Mouse (Mus musculus) right cerebral cortex, adult 2 months (tissue): Measurements from ENCODE around the gene Evc2.
A peak's percentile ranks its signal among the peaks of the same experiment; 100 is the strongest.

Experiments used
- DNase-seq, 2 experiments: peaks; one replicate each; pipeline ENCODE4 v3.0.0; 2021 to 2022; ENCODE audit warnings: low spot score in 2 of 2

Gene Evc2

DNA sequence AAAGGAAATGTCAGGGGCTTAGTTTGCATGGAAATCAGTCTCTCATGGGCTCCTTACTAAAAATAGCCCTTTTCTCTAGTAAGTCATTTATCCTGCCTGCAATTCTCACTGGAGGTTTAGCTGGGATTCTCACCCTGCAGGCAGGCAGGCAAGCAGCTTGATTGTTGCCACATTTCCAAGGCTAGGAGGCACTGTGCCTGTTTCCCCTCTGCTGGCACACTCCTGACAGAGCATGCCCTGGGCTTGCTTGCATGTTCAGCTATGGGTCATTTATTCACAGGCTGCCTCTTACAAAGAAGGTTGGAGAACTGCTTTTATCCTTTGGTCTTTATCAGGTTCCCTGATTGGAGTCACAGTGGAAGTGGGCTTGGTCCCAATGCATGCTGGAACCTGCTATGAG lies 27.5 kb downstream of the Evc2 start:
- DNase-seq = no peak

DNA sequence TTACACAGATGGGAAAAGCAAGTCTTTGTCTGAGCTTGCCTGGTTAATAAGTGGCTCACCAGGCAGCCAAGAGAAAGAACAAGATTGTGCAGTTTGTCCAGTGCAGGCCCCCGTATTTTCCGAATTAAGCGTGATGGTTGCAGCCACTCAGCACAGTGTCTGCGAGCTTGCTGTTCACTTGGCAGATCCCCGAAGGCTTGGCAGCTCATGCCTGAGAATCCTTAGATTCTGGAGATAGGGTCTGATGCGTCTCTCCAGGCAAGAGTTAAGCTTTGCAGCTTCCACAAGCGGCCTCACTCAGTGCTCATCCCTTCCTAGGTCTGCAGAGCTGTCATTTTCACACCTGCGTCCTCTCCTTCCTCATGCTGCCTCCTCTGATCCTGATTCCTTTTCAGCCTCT lies 30.5 kb downstream of the Evc2 start:
- DNase-seq = no peak

DNA sequence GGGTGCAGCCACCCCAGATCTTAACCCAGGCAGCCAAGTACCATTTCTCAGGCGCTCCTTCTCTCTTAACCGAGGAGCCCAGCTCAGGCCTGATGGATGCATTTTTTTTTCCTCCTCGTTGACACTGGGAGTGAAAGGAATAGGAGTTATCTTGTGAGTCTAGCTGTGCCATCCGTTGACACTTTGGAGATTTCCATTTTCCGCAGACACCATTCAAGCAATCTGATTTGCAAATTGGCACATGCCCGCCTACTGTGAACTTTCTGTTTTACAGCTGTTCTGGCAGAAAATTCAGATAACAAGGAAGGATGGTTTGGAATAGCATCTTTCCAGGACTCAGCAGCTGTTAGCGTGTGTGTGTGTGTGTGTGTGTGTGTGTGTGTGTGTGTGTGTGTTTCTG lies 39.1 kb downstream of the Evc2 start:
- DNase-seq = no peak

DNA sequence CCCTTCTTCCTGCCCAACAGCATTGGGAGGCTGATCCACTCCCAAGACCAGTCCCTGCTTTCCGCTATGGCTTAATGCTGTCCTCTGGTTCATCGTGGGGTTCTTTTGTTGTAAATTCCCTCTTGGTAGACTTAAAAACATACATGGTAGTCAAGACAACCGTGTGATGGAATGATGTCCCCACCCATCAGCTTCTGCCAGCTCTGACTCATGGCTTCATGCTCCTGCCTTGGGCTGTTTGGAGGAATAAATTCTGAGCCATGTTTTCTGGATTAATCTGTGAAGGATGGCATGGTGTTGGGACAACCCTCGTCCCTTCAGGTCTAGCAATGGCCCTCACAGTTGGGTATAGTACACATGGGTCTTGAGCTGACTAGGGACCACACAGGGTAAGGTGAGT lies 42.3 kb downstream of the Evc2 start:
- no peak for DNase-seq

DNA sequence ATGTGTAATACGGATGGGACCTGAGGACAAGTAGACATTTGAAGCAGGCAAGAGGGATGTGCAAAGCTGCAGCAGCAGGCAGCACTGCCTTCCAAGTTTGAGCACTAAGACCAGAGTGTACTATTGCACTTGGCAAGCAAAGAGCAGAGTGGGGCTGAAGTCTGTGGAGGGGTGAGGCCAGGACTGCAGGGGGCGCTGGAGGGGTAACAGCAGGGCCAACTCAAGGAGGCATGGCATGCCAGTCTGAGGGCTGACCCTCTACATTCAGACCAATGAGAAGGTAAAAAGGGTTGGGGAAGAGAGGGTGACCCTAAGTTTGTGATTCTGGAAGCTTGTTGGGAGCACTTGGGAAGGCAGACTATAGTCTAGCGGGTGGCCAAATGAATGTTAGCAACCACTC lies 45.3 kb downstream of the Evc2 start:
- DNase-seq = no peak

DNA sequence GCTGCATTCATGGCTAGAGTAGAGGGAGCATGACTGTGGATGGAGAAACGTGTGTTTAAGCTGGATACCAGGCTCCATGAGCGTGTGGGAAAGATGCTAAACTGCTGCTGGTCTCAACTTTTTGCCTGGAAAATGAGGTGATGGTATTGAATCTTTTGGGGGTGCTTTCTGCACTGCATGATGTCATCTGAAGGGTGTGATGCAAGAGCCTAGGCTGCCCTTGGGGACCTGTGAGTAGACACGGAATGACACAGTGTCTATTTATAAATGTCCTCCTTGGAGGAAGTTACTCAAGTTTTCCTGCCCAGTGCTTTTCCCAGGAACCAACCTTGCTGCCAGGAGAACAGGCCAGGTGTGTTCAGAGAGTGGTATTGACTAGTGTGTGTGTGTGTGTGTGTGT lies 50.3 kb downstream of the Evc2 start:
- DNase-seq = no peak

DNA sequence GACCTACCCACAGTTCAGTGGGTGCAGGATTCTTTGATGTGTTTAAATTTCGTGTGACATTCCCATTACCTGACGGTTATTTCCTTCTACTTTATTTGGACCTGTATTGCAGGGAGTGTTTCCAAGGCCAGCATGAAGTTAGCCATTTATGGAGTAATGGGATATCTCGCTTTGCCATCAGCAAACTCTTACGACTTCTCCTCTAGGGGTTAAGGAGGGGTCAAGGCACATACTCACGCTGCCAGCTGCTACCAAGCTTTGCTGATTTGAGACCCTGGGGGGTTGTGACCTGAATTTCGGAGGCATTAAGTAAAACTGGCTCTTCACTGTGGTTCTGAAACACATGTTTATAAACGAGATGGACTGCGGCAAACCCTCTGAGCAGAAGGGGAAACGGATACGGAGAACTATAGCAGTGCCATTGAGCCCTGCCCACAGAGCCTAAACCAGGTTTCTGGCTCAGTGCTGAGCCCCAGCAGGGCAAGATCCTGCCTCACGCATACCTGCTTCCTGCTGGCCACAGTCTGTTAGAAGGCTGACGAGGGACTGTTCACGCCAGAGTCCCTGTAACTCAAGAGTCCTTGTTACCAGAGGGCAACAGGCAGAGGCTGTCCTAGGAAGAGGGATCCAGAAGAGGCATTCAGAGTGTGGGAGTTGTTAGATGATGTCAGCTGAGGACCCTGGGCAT lies 51.7 kb downstream of the Evc2 start:
- no peak for DNase-seq

DNA sequence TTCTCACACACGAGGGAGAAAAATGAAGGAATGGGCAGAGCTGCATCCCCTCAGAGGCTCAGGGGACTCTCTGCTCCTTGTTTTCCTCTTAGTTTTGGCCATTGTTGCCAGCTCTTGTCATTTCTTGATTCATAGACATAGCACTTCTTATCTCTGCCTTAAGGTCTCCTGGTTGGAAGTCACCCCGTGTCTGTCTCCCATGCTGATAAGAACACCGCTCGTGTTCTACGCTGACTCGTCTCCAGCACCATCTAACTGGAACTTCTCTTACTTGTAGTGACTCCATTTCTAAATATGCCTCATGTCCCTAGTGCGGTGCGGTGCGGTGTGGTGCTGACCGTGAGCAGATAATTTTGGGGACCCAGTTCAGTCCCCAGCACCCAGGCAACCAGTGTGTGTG lies 52.6 kb downstream of the Evc2 start:
- no peak for DNase-seq

DNA sequence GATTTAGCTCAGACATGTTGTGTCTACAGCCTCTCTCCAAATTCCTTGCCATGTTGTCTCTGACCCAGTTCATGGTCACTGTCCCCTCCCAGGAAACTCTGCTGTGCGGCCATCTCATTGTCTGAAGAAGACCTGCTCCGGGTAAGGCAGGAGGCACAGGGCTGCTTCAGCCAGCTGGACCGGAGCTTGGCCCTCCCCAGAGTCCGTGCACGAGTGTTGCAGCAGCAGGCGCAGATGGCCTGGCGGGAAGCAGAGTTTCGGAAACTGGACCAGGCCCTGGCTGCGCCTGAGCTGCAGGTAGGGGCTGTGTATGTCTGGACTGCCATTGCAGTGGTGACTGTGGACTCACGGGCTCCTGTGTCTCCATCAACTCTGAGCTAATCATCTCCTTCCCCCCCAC lies 53.6 kb downstream of the Evc2 start:
- DNase-seq = no peak

DNA sequence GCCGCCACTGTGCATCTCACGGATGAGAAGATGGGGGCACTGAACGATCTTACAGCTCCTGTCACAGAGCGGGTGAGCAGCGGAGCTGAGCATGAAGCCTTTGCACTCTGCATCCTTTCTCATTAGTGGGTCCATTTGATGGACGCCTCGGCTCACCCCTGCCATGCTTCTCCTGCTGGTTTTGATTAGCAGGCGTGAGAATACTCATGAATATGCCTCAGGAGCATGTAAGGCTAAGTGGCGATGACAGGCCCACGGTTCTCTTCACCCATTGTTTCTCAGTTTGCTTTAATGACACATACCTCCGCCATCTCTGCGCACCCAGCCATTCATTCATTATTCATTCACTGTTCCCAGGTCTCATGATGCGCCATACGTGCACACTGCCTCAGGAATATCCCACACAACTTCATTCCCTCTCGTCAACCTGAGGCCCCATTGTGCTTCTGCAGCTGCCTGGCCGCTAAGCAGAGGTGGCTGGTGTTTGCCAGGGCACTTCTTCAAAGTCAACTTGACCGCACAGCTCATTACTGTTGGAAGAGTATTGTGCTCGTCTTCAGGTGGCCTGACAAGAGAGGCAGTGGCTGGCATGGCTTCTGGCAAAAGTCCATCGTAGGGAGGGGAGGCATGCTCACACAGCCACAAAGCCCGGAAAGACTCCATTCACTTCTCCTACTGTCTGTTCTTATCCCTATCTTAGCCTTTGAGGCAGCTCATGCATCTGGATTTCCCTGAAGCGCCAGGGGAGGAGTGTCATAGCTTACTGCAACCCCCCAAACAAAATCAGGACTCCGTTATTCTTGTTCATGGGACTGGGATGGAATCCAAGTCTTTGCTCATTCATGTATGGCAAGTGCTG lies 57.1 kb downstream of the Evc2 start:
- DNase-seq = no peak

DNA sequence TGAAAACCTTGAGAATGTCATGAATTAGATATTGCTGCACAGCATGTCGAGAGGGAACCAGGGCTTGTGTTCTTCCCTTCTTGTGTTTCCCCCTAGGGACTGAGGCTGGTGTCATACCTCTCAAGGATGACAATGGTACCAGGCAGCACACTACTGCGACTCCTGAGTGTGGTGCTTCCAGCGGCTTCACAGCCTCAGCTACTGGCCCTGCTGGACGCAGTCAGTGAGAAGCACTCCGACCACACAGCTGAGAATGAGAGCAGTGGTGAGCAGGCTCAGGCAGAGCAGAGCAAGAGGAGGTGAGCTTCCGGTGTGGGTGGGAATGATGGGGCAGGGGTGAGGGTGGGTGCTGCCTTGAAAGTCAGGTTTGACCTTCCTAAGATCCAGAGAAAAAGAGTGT lies 80.7 kb downstream of the Evc2 start:
- DNase-seq = no peak

DNA sequence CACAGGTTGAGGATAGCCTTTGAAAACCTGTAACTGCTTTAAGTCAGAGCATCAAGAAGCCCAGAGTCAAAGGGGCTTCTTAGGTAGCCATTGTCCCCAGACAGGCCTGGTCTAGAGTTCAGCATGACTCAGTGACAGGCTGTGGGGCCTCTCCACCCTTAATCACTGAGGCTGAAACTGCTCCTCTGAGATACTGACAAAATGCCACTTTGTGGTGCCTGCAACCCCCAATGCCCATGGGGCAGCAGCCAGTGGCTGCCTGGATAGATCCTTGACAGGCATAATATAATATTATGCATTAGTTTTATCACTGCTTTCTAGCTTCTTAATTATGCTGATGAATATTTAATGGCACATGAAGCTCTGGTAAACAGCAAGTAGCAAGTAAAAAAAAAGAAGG lies 88.9 kb downstream of the Evc2 start:
- no peak for DNase-seq

DNA sequence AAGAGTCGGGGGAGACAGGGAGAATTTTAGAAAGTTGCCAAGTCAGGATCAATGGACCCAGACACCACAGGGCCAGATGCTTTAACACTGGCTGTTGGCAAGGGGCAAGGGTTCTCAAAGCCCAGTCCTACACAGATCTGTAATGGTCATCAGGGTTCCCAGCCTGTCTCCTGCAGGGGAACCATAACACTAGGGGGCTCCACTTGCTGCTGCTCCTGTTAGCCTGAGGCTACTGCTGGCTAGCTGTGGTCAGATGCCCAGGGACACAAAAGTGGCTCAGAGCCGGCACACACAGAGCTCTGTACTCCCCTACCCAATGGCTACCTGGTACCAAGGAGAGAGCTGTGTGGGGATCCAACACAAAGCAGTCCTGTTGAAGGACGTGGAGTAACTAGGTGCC lies 97.1 kb downstream of the Evc2 start:
- DNase-seq = no peak

DNA sequence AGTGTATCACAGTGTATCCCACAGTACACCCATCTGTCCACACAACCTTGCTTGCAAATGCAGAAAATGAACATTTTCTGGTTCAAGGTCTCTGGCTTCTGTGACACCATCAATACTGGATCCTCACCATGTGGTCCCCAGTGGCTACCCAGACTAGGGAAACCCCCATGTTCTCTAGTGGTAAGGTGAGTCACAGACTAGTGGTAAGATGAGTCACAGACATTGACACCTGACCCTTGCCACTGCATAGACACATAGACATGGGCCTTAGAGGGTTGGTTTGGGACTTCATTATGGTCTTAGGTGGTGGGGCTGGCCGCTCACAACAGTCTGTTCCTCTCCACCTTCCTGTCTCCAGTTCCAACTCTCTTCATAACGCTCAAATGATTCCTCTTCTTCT lies 104.5 kb downstream of the Evc2 start:
- no peak for DNase-seq

DNA sequence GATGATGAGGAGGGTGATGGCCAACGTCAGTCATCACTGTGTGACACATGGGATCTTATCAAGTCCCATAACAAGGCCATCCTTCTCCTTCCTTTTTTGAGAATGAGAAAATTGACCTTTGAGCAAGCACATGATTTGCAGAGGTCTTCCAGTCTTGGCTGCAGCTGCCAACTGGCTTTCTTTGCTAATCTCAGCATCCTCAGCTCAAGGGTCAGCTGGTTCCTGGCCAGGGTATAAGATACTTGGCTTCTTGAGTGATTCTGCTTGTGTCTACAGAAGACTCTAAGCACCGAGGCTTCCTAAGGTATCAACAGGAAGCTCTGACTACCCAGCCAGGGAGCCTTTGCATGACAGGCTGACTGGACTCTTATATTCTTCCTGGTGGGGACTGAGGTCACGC lies 109.2 kb downstream of the Evc2 start:
- no peak for DNase-seq

DNA sequence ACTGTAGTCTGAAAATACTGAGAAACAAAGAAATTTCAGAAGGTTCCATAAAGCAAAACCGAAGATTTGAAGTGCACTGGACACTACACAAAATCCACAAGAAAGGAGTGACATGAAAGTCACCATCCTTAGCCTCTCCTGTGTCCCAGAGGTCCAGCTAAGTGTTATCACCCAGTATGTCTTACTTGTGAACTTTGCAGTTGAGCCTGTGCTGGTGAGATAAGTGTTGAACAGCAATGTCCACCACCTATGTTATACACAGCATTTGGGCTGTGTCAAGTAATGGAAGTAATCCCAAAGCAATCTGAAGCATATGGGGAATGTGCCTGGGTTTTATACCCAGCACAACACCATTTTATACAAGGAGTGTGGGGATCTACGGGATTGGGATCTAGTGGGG lies 118.3 kb downstream of the Evc2 start:
- DNase-seq = no peak

DNA sequence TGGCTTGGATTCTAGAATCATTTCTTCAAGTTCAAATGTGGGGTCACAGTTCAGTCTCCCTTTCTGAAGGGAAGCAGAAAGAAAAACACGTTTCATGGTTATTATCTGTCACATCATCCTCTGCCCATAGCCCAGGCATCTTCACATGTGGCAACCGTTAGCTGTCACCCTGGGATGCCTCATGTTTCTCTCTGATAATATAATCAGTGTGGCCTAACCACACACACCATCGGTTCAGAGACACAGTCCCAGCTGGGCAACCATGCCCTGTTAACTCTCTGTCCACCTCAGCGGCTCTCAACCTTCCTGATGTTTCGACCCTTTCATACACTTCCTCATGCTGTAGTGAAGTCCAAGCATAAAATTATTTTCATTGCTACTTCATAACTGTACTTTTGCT lies 118.9 kb downstream of the Evc2 start:
- DNase-seq = no peak

DNA sequence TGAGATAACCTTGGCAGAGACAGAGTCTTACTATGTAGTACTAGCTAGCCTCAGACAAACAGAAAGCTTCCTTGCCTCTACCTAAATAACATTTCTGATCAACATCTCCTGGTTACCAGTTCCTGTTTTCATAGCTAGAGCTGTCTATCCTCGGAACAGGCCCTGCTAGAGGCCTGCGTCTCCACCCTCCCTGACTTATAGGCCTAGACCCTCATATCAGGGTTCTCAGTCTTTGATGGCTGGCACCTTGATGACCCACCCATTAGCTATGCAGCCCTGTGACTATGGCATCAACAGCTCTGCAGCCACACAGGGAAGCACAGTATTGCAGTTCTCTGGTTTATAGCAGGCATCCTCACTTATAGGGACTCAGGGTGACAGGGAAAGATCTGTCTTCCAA lies 119.5 kb downstream of the Evc2 start:
- DNase-seq = no peak

DNA sequence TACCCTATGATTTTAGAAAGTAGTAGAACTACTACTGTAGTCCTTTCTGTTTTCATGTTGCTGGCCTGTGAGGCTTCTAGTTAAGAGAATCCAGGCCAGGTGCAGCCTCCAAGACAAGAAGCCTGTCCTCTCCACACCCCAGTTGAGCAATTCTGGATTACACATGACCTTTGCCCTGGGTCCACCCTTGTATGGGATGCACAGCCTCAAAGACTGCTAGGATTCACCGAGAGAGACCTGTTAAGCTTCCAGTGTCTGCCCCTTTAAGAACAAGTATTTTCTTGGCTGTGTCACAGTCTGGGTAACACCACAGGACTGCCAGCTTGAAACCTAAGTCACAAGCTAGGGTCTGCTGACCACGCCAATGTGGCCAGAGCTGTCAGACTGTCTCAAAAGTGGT lies 119.9 kb downstream of the Evc2 start:
- DNase-seq = no peak

DNA sequence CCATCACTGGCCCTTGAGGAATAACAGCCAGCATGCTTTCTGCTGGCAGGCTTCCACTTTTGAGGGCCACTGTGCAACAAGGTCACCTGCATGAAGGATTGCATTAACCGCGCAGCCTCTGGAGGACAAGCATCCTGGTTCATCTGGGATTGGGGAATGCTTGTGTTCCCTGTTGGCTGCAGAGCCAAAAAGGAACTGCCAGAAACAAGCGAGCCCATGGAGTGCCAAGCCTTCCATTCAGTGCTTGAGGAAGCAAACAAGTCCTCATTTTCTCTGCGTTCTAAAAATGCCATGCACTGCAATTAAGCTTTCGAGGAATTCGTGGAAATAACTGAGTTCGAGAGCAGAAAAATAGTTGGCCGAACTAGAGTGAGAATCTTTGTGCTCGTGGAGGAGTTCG lies 127.2 kb downstream of the Evc2 start:
- peak; percentile 15 to 18 for DNase-seq

DNA sequence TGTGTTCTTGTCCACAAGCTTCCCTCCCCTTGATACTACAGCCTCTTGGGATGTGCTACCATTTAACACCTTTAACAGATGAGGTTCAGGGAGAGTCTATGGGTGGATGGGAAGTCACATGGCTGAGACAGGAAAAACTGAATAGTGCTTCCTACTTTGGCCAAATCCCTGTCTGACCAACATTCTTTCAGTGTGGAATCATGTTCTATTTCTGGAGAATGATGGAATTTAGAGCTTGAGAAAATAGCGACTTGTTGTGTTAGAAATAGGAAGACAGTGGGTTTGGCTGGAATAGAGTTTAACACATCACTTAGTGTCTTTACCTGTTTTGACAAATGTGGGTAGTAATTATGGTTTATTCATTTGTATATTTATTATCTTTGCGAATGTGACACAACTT lies 129.3 kb downstream of the Evc2 start:
- no peak for DNase-seq

DNA sequence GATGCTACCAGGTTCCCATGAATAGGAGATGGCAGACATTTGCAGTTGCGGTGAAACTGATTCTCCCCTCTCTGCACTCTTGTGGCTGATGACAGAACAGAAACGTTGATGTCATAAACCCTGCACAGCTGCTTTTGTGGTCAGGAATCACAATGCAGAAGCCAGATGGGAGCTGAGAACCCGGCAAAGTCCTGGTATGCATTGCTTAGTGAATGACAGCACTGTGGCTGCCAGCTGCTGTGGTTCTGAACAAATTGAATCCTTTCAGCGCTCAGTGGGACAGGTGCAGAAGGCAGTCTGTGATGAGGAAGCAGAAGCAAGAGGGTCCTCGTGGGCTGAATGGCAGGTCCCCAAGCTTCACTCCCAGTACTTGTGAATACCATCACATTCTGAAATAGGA lies 130.7 kb downstream of the Evc2 start:
- DNase-seq = no peak

DNA sequence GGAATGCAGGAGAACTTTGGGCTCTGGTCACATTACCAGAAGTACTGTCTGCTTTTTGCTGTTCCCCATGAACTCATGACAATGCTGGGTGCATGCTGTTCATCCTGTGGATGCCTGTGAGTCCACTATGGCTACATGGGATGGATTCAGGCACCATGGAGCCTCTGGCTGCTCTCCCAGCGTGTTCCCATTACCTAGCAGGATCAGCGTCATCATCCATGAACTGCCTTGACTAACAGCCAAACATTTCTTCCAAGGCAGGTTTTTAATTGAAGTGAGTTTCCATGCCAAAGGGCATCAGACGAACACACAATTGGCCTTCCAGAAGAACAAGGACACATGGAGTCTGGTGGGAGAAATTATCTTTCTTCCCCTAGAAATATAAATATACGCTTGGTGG lies 133.3 kb downstream of the Evc2 start:
- no peak for DNase-seq
